Mouse (Mus musculus): ENCODE data around the gene Hist1h2be.
"Not testable (repeated sequence)": the region's sequence is repeated elsewhere in the genome, so short reads cannot be mapped to it uniquely, and the experiment has no call there.

Hist1h2be gene

DNA sequence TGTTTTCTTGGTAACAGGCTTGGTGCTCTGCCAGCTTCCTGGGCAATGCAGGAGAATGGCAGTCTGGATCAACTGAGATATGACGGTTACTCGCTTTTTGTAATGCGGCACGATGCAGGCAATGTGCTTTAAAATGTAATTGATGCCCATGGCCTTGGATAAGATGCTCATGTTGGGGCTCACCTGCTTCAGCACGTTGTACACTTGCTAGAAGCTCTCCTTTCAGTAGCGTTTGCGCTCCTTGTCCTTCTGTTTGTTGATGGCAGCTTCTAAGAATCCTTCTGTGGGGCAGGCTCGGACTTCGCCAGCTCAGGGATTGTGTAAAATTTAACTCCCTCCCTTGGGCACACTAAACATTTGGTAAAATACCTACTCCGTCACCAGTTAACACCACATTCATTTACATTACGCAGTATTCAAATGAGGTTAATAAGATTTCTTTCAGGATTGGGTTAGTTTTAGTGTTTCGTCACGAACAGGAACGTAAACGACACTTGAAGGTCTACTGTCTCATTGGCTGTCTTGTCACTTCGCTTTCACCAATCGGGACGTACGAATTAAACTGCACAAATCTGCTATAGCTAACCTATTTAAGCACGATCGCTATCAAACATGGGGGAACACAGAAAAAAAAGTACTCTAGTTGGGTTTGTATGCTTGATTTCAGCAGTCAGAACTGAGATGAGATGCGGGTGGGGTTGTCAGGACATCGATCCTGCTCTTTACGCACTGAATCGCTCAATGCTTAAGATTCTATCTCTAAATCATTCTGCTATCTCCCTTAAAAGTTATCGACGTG, at the start of gene Hist1h2be:
TSS of gene Hist1h2be (minus strand) at position 392 of the 799 bp plus-strand sequence.
- DNase-seq: peak; percentile 76

DNA sequence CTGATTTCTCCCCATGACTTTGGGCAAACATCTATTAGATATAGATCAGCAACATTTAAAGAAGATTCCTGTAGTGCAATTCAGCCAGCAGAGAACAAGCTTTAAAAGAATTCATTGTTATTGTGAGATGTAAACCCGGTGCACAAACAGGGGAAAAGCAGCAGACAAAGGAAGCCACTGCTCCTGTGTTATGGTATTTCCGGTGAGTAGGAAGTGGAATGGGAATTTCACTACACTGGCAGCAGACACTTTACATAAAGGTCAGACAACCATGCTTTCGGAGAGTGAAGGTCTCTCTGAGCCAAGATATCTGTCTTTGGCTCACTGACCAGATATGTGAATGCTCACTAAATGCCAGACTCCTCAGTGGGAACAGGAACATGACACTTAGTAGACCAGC, 41.6 kb upstream of the Hist1h2be start:
- no peak for DNase-seq

GRCm38 (mm10) chr13:23659636-23660366, 38.9 kb upstream of the Hist1h2be start:
- no peak for DNase-seq

GRCm38 (mm10) chr13:23630653-23631052, 9.7 kb upstream of the Hist1h2be start:
- DNase-seq: no peak

DNA sequence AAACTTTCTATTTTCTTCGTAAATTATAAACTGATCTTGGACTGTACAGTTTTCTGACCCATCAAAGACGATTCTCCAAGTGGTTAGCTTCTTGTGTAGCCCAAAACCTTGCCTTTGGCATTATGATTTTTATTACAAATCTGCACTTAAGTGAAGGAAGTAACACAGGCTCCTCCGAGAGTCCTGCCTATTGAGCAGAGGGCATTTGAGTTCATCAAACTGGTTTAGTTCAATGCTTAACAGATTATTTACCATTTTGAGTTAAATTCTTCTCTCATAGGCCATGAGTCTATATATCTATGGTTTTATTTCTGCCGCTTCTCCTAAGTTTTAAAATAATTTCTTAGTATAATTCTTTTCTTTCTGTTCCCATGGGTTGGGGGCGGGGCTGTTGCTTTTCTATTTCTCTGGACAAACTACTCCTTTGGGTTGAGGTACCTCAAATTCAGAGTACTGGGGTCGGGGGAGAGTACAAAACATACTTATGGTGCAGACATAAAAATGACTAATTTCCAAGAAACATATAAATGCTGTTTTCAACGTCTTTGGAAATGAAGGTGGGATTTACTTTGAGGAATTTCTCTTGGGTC, 2.0 kb upstream of the Hist1h2be start:
- DNase-seq: no peak

DNA sequence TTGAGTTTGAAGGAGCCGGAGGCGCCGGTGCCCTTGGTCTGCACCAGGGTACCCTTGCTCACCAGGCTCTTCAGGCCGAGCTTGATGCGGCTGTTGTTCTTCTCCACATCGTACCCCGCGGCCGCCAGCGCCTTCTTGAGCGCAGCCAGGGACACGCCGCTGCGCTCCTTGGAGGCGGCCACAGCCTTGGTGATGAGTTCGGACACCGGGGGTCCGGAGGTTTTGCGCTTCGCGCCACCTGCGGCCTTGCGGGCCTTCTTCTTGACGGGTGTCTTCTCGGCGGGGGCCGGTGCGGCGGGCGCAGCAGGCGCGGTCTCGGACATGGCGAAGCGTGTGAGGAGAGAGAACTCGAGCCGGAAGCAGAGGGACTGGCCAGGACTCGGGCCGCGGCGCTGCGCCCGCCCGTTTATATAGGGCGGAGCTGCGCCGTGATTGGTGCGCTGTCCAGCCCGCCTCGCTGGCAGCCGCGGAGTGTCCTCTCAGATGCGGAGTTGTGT, 1.3 kb upstream of the Hist1h2be start, which contains the start of gene Hist1h1e:
TSS of gene Hist1h1e (minus strand) at position 384 of the 497 bp plus-strand sequence.
- DNase-seq: peak; percentile 88

- DNase-seq: peak; percentile 70
These were observed 729 bp upstream of the Hist1h2be start for GRCm38 (mm10) chr13:23621532-23622174.

- DNase-seq: no peak
These were observed 730 bp downstream of the Hist1h2be start for GRCm38 (mm10) chr13:23620056-23620732.

DNA sequence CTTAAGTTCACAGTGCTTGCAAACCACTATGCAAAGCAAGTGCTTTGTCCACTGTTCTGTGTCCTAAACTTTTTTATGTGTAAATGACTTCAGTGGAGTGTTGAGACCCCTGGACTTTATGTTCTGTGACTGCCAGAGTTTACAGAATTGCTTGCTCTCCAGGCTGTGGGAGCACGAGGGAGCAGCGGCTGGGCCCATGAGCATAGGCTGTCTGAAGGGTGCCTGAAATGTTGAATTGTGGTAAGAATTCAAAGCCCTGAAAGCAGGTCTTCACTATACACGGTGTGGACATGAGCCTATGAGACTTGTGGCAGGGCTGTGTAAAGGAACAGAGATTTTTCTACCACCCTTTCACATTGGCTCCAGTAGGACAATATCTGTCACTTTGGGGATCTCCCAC, 9.3 kb downstream of the Hist1h2be start:
- DNase-seq: no peak

DNA sequence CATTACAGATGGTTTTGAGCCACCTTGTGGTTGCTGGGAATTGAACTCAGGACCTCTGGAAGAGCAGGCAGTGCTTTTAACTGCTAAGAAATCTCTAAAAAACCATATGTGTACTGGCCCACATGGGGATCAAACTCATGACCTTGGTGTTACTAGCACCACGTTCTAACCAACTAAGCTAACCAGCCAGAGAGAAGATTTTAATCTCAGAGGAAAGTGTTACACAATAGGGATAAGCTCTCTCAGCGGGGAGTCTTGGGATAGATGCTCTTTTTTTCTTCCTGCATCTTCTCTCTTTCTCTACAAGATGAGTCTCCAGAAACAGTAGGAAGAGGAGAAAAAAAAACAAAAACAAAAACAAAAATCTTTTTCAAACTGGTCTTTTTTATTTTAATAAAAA, 10.5 kb downstream of the Hist1h2be start:
- no peak for DNase-seq

GRCm38 (mm10) chr13:23609844-23610243, 11.1 kb downstream of the Hist1h2be start:
- DNase-seq: no peak

- no peak for DNase-seq
These were observed 11.7 kb downstream of the Hist1h2be start for GRCm38 (mm10) chr13:23609209-23609608.

- no peak for DNase-seq
These were observed 15.9 kb downstream of the Hist1h2be start for GRCm38 (mm10) chr13:23605052-23605451.

DNA sequence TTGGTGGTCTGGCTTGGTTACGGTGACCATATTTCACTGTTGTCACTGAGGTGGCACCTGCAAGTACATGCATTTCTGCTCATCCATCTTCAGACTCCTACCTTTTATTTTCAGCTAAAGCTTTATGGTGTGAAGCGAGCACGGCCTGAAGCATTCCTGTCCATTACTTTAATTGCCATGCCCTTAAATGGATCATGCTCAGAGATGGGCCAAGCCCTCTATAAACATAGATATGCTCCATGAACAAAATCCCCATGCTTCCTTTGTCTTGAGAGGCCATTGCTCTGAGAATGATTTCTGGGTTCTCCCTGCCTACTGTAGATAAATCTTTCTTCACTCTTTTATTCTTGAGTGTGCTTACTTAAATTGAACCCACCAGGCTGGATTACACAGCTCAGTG, 16.5 kb downstream of the Hist1h2be start:
- no peak for DNase-seq

- no peak for DNase-seq
These were observed 17.7 kb downstream of the Hist1h2be start for GRCm38 (mm10) chr13:23603182-23603699.

DNA sequence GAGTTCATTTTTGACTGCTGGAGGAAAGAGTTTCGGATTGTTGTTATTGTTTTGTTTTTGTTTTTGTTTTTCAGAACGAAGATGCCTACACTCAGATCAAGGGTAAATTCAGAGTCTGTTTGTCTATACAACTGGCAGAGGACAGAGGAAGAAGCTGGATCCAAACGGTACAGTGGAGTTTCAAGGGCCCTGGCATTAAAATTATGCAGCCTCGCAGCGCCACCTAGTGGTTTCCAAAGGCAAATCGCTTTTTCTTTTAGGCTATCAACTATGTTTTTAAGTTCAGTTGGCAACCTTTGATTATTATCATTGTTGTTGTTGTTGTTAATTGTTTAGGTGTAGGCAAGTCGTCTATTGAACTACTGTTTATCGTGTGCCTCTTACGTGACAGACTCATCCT, 23.0 kb downstream of the Hist1h2be start:
- peak; percentile 74 for DNase-seq

- no peak for DNase-seq
These were observed 25.1 kb downstream of the Hist1h2be start for GRCm38 (mm10) chr13:23595622-23596372.

- DNase-seq: no peak
These were observed 25.7 kb downstream of the Hist1h2be start for GRCm38 (mm10) chr13:23595185-23595584.

DNA sequence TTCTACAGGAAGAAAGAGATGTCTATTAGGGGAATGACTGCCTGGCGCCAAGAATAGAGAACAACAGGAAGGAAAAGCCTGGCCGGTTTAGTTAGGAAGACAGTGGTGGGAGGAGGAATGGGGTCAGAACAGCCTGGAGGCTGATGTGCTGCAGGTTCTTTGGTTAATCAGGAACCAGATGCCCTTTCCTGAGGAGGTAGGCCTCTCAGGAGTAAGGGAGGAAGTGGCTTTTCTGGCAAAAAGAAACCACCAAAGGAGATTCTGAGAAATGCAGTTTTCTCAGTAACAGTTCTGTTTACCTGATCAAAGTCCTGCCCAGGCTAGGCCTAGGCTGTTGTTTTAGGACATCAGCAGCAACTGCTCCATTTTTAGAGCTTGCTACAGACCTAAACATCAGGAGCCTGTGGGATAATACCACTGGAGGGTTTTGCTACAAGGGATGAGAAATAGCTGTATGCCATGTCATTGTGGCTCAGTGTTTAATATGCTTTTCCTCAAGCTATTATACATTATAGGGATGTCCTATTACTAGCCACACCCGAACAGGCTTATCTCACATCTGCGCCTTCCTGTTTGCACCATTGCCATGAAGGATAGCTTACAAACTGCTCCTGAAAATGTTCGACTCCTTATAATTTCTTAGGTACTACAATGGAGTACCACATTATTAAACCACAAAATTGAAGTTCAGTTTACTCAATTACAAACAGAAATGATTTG, 27.7 kb downstream of the Hist1h2be start:
- DNase-seq: no peak

DNA sequence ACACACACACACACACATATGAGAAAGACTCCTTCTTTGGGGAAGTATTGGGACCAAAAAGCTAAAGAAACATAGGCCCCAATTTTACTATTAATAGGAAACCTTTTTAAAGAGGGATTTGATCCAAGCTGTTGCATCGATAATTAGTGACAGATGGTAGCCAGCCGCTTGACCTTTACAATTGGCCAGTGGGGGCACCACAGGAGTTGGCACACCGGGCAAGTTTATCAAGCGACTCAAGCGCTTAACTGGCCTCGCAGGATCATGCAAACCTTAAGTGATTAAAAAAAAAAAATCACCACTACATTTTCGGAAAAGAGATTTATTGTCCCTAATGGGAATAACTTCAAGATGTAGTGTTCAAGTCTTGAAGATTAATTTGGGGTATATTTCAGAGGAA, 28.3 kb downstream of the Hist1h2be start:
- DNase-seq: no peak

DNA sequence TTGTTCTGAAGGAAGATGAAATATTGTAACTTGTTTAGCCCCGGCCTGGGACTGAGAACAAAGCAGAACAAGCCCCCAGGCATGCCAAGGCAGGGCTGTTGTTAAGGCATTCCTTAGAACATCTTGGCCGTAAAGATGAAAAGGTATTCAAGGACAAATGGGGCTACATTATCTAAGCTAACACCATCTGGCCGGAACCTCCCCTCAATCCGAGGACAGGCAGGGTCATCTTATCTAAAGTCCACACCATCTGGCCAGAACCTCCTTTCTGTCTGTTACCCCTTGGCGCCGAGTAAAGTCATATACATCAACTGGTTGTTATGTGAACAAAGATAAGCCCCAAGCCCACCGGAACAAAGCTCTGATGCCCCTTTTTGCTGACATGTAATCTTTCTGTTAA, 29.0 kb downstream of the Hist1h2be start:
- DNase-seq: not testable (repeated sequence)
